Mouse (Mus musculus): ENCODE measurements at regions not wholly inside any gene's neighbourhood (a gene's known extent, or its start where the extent isn't known, plus 50 kb on each side); places are given as distances from the start of the nearest gene placed in this dataset.
"Not testable (repeated sequence)": the region's sequence is repeated elsewhere in the genome, so short reads cannot be mapped to it uniquely, and the experiment has no call there.

- no peak for DNase-seq (ENCODE audit: low read depth, low spot score)
These were observed 52.3 kb upstream of the Gm10985 start for GRCm38 (mm10) chr3:53792541-53792940.

- DNase-seq (ENCODE audit: low read depth, low spot score), result no peak
These were observed 55.2 kb upstream of the Gm10985 start for GRCm38 (mm10) chr3:53789706-53790105.

GRCm38 (mm10) chr3:53785201-53785600, 59.7 kb upstream of the Gm10985 start:
- DNase-seq (ENCODE audit: low read depth, low spot score), result no peak

GRCm38 (mm10) chr3:53776668-53777067, 68.2 kb upstream of the Gm10985 start:
- DNase-seq (ENCODE audit: low read depth, low spot score), result no peak

GRCm38 (mm10) chr3:53767601-53768000, 77.3 kb upstream of the Gm10985 start:
- DNase-seq (ENCODE audit: low read depth, low spot score), result no peak

GRCm38 (mm10) chr3:53763981-53764380, 80.9 kb upstream of the Gm10985 start:
- DNase-seq (ENCODE audit: low read depth, low spot score), result no peak

- peak; percentile 24 for DNase-seq (ENCODE audit: low read depth, low spot score)
These were observed 83.3 kb upstream of the Gm10985 start for GRCm38 (mm10) chr3:53761514-53762075.

- peak; percentile 42 for DNase-seq (ENCODE audit: low read depth, low spot score)
These were observed 88.6 kb upstream of the Gm10985 start for GRCm38 (mm10) chr3:53756115-53756853.

GRCm38 (mm10) chr3:53737161-53737560, 80.0 kb upstream of the Frem2 start:
- DNase-seq (ENCODE audit: low read depth, low spot score), result no peak

- DNase-seq (ENCODE audit: low read depth, low spot score), result not testable (repeated sequence)
These were observed 78.5 kb upstream of the Frem2 start for GRCm38 (mm10) chr3:53735607-53736006.

- peak; percentile 78 for DNase-seq (ENCODE audit: low read depth, low spot score)
These were observed 78.0 kb upstream of the Frem2 start for GRCm38 (mm10) chr3:53735147-53735546.

GRCm38 (mm10) chr3:53730440-53730839, 73.3 kb upstream of the Frem2 start:
- DNase-seq (ENCODE audit: low read depth, low spot score), result no peak

- DNase-seq (ENCODE audit: low read depth, low spot score), result no peak
These were observed 72.7 kb upstream of the Frem2 start for GRCm38 (mm10) chr3:53729810-53730209.

GRCm38 (mm10) chr3:53729131-53729530, 72.0 kb upstream of the Frem2 start:
- no peak for DNase-seq (ENCODE audit: low read depth, low spot score)

GRCm38 (mm10) chr3:53727737-53728136, 70.6 kb upstream of the Frem2 start:
- no peak for DNase-seq (ENCODE audit: low read depth, low spot score)

- no peak for DNase-seq (ENCODE audit: low read depth, low spot score)
These were observed 49.9 kb upstream of the Frem2 start for GRCm38 (mm10) chr3:53707101-53707500.

Measured in brain, embryonic 18.5 days (tissue).